Mouse (Mus musculus) left cerebral cortex, adult 18-20 months (tissue): ENCODE results near the gene Mrps12. TPM values are rescaled to one million over a fixed set of nuclear protein-coding genes. Genes with fewer than 3 reads are reported as not detected.
A peak's percentile ranks its signal among the peaks of the same experiment; 100 is the strongest.
"Not testable (repeated sequence)": the region's sequence is repeated elsewhere in the genome, so short reads cannot be mapped to it uniquely, and the experiment has no call there.

Source experiments
- DNase-seq, 2 experiments: peaks; one replicate each; pipeline ENCODE4 v3.0.0; 2021 to 2022; ENCODE audit warnings: low spot score in 2 of 2, mixed read lengths in 1 of 2
- total RNA-seq, 2 experiments: library from RNA; stranded (reverse); gene quantifications; 2 replicates each; pipeline ENCODE4 v1.2.3; 2021

Gene Mrps12
- total RNA-seq, 2 experiments from 2014 or later: 62.8 to 71.0 TPM

- DNase-seq: peak; percentile 40 to 50
Observed at GRCm38 (mm10) chr7:28714667-28715066, 27.0 kb downstream of the Mrps12 start.

- DNase-seq: no peak
Observed at GRCm38 (mm10) chr7:28710962-28711361, 30.7 kb downstream of the Mrps12 start.

DNA sequence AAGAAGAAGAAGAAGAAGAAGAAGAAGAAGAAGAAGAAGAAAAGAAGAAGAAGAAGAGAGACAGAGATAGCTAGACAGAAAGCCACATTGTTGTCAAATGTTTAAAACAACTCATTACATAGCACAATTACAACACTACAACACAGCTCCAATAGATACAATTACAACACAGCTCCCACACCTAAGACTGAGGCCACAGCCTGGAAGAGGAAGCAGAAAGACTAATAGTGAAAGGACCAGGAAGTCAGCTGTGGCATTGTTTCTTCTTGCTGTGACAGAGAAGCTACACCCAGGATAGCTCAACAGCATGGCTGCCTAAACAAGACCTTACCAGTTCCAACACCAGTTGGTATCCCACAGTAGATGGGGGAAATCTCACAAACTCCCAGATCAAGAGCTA, 32.2 kb downstream of the Mrps12 start:
- no peak for DNase-seq

- no peak for DNase-seq
Observed at GRCm38 (mm10) chr7:28702601-28703143, 38.9 kb downstream of the Mrps12 start.

DNA sequence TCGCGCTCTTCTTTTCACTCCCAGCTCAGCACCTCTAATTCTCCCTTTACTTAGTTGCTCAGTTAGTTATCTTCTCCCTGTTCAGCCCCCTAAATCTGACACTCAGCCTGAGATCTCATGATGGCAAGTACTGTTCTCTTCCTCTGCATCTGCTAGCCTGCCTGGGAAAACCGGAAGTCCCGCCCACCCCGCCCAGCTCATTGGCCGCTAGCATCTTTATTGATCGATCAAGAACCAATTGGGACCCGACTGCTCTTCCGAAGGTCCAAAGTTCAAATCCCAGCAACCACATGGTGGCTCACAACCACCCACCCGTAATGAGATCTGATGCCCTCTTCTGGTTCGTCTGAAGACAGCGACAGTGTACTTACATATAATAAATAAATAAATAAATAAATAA, 40.3 kb downstream of the Mrps12 start:
- DNase-seq: not testable (repeated sequence)

DNA sequence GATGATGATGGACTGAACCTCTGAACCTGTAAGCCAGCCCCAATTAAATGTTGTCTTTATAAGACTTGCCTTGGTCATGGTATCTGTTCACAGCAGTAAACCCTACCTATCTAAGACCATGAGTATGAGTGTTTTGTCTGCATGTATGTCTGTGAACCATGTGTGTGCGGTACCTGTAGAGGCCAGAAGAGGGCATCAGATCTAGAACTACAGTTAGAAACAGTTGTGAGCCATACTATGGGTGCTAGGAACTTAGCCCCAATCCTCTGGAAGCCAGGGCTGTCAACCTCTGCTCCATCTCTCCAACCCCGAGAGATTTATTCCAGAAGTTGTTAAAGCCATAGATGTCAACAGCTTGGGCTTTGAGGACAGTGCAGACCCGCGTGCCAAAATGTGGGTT, 41.4 kb downstream of the Mrps12 start:
- DNase-seq: no peak

DNA sequence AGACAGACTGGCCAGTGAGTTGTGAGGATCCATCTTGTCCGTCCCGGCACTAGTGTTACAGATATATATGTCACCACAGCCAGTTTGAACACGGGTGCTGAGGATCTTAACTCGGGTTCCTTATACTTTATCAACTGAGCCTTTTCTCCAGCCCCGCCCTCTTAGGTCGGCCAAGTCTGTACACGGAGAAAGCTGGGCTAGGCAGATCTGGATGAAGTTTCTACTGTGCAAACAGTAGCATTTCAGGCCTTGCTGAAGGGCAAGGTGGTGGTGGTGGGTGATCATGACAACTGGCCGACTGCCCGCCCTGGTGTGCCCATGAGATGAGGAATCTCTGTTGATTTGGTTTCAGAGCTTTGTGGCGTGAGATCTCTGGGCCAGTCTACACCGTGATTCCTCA, 44.3 kb downstream of the Mrps12 start:
- no peak for DNase-seq

DNA sequence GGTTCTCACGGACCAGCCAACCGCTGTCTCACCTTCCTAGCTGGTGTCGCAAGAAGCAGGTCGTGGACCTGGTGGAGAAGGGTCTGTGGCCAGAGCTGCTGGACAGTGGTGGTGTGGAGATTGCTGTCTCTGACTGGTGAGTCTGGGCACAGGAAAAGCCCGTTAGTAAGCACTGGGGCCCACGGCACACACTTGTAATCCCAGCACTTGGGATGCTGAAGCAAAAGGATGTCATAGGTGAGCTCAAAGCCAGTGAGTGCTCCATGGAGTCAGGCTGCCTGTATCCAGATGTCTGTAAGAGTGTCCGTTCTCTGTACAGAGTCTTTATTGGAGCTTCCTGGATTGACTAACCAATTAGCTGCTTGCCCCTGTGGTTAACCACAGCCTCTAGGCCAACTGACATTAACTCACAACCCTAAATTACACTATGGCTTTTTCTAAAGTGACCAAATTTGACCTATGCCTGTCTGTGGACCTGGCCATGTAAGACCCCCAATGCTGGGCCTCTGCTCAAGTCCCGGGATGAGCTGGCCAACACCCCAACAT, 46.6 kb downstream of the Mrps12 start:
- DNase-seq: no peak

DNA sequence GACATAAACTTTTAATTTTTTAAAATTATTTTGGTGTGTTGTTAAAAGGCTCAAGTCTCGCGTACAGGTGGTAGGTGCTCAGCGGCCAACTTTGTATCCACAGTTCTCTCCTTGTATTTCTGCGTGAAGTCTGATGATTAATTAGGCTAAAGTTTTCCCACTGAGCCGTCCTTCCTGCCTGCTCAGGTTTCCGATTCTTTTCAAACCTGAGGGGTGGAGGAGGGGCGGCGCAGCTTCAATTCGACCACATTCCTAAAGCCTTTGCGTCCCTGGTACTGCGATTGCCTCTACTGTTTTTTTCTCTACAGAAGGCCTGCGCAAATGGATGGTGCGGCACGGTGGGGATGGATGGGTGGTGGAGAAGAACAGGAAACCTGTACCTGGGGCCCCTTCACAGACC, 47.2 kb downstream of the Mrps12 start:
- no peak for DNase-seq

DNA sequence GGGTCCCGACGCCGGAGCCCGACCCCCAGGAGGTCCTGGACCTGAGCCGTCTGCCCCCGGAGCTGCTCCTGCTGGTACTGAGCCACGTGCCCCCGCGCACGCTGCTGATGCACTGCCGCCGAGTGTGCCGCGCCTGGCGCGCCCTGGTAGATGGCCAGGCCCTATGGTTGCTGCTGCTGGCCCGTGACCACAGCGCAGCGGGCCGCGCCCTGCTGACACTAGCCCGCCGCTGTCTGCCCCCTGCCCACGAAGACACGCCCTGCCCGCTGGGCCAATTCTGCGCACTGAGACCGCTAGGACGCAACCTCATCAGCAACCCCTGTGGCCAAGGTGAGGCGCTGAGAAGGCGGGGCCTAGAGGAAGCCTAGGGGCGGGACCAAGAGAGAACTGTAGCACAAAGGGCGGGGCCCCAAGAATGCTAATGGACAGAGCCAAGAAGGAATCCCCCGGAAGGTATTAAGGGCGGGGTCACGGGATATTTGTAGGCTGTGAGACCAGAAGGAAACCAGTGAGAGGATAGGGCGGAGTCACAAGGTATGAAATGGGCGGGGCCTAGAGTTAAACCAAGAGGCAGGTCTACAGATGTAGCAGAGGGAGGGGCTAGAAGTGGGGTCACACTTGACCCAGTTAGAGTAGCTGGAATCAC, 48.2 kb downstream of the Mrps12 start:
- peak; percentile 76 to 85 for DNase-seq

GRCm38 (mm10) chr7:28692545-28693320, 48.9 kb downstream of the Mrps12 start, which contains the start of gene Fbxo27:
TSS of gene Fbxo27 (plus strand) at chr7:28692849.
- peak; percentile 55 to 66 for DNase-seq

DNA sequence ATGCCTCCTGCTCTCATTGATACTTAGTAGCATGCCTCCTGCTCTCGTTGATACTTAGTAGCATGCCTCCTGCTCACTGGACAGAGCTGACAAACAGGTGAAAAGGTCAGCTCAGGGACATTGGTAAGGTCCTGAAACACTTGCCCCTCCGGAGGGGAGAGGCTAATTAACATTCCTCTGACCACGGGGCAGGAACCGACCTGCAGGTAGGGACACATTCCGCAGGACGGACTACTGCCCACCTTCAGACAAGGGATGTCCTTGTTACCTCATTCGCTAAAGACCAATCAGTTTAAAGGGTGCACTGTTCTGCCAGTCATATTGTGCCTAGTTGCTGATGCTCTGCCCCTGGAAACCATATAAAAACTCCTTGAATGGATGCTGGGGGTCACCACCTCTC, 50.5 kb downstream of the Mrps12 start:
- no peak for DNase-seq

Other genes starting within 250 kb of the Mrps12 start
- not detected for gene Ifnl2, start 231.4 kb downstream of the Mrps12 start, total RNA-seq
- not detected for gene Ifnl3, start 219.0 kb downstream of the Mrps12 start, total RNA-seq
- not detected for gene Sycn, start 200.9 kb downstream of the Mrps12 start, total RNA-seq
- under 1 TPM in 1 of 2 experiments, not detected in 1; 0.28 TPM for gene Nccrp1, start 194.6 kb downstream of the Mrps12 start, total RNA-seq
- 10 to 100 TPM; 67.8 to 80.1 TPM for gene Samd4b, start 143.7 kb downstream of the Mrps12 start, total RNA-seq
- gene Pak4, start 143.6 kb downstream of the Mrps12 start, total RNA-seq: 1 to 10 TPM; 8.6 to 8.8 TPM
- gene Acp7, start 110.5 kb downstream of the Mrps12 start, total RNA-seq: 1 to 10 TPM; 2.2 to 2.4 TPM
- 10 to 100 TPM; 24.6 TPM for gene Fbxo27, start 49.0 kb downstream of the Mrps12 start, total RNA-seq
- gene Fbxo17, start 25.0 kb downstream of the Mrps12 start, total RNA-seq: 1 to 10 TPM; 1.9 to 2.3 TPM
- gene Sars2, start 172 bp upstream of the Mrps12 start, total RNA-seq: 10 to 100 TPM; 11.0 to 11.6 TPM
- gene Ccer2, start 14.4 kb upstream of the Mrps12 start, total RNA-seq: 1 to 10 TPM; 1.1 to 2.9 TPM
- gene Sirt2, start 24.9 kb upstream of the Mrps12 start, total RNA-seq: 100 to 1,000 TPM; 120 to 122 TPM
- gene Nfkbib, start 25.7 kb upstream of the Mrps12 start, total RNA-seq: 10 to 100 TPM; 35.0 to 38.6 TPM
- 1 to 10 TPM; 2.1 to 3.9 TPM for gene Rinl, start 47.1 kb upstream of the Mrps12 start, total RNA-seq
- gene Hnrnpl, start 66.7 kb upstream of the Mrps12 start, total RNA-seq: 100 to 1,000 TPM; 427 to 456 TPM
- 10 to 100 TPM; 53.5 to 56.6 TPM for gene Ech1, start 83.4 kb upstream of the Mrps12 start, total RNA-seq
- gene Lgals4, start 92.0 kb upstream of the Mrps12 start, total RNA-seq: 1 to 10 TPM; 1.9 to 2.4 TPM
- gene Lgals7, start 122.0 kb upstream of the Mrps12 start, total RNA-seq: under 1 TPM in 1 of 2 experiments, not detected in 1; 0.74 TPM
- gene Capn12, start 139.6 kb upstream of the Mrps12 start, total RNA-seq: under 1 TPM; 0.61 to 0.95 TPM
- gene Actn4, start 220.5 kb upstream of the Mrps12 start, total RNA-seq: 100 to 1,000 TPM; 192 TPM
- 100 to 1,000 TPM; 196 to 199 TPM for gene Eif3k, start 240.0 kb upstream of the Mrps12 start, total RNA-seq
- gene Map4k1, start 240.2 kb upstream of the Mrps12 start, total RNA-seq: 1 to 10 TPM; 1.0 to 1.7 TPM